Mouse (Mus musculus): Measurements from ENCODE around the gene Gnptg. TPM values are rescaled to one million over a fixed set of nuclear protein-coding genes. Genes with fewer than 3 reads are reported as not detected.

The Gnptg gene
- 10 to 100 TPM; 48.9 to 57.3 (median 52.2) TPM for total RNA-seq (2022)

DNA sequence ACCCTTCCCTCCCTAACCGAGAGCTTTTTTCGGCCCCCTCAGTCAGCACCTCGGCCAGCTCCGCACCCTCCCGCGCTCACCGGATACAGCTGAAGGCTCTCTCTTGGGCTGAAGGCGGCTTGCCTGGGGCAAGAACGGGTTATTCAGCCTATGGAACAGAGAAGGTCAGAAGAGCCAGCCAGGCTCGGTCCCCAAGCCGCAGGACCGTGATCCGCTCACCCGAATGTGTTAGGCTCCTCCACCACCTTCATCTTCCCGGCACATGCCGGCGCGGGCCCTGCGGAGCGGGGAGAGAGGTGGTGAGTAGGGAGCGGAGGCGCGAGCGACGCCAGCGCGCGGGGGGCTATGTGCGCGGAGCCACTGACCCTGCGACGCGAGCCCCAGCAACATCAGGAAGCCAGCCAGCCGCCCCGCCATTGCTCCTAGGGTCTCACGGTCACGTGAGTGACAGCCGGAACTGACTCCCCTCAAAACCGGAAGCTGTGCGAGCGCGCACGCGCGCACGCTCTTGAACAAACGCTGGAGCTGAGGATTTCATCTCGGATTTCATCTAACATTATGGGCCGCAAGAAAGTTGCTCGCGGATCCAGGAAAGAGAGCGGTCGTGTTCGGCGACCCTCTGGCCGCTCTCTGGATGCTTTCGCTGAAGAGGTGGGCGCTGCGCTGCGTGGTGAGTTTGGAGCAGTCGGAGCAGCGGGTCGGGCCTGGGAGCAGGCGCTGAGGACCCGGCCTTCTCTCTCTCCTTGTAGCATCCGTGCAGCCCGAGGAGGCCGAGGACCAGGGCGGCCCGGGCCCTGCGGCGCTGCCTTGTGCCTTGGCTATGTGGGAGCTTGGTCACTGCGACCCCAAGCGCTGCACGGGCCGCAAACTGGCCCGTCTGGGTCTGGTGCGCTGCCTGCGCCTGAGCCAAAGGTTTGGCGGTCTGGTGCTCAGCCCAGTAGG lies at the start of gene Gnptg, which contains the start of gene Tsr3:
Gene Gnptg, minus strand, starts transcription at position 430 of the 942 bp plus-strand sequence.
Gene Tsr3, plus strand, starts transcription at position 476 of the 942 bp plus-strand sequence.
- DNase-seq: peak; percentile 75

DNA sequence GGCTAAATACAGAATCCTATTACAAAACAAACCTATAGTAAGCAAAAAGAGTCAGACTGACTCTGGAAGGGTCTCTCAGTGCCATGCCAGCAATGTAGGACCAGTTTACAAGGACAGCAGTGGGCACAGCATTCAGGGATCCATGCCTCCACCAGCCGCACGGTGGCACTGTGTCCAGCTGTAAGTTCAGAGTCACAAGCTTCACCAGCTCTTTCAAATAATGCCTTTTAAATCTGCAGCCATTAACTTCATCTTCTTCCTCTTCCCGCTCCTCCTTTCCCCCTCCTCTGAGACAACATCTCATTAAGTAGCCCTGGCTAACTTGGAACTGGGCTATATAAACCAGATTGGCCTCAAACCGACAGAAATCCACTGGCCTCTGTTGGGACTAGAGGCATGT lies 48.9 kb upstream of the Gnptg start:
- no peak for DNase-seq

DNA sequence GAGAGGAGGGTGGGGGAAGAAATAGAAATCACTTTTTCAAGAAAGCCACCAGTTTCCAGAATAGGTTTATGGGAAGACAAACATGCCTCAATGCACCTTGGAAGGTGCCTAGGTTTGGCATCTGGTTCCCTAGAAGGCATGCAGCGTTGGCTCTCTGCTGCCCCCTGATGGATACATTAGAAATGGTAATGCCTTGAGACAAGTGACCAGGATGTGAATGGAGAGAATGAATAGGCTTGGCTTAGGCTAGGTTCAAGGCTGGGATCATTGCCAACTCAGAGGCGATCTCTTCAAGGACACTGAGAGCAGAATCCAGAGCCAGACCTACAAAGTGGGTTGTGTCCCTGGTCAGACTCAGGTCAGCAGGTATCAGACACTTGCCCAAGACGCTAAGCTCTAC lies 45.1 kb upstream of the Gnptg start:
- peak; percentile 57 for DNase-seq

DNA sequence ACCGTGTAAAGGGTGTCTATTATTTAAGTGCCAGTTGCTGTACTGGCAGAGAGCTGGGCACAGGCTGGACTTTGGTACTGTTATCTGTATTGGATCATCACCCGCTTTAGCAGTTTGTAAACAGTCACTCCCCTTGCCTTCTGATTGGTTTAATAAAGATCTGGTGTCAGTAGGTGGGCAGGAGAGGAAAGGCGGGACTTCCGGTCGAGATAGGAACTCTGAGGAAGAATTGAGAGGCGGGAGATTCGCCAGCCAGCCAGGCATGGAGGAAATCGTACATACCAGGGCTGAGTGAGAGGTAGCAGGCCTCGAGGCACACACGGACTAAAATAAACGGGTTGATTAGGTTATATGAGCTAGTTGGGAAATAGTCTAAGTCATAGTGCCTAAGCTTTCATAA lies 42.2 kb upstream of the Gnptg start:
- peak; percentile 55 for DNase-seq

DNA sequence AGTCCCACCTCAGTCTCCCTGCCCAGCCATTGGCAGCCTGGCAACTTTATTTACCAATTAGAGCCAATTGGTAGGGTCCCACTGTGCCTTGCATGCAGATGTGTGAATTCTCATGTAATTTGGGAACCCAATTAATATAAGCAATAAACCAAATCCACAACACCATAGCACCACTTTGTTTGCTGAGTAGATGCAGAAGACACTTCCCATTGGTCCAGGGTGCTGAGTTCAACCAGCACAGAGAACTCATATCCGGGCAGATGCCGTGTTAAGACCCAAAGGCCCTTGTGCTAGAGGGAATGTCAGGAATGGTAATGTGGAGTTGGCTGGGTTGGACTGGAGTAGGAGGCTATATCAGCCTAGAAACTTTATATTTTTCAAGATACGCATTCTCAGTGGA lies 35.9 kb upstream of the Gnptg start:
- no peak for DNase-seq

DNA sequence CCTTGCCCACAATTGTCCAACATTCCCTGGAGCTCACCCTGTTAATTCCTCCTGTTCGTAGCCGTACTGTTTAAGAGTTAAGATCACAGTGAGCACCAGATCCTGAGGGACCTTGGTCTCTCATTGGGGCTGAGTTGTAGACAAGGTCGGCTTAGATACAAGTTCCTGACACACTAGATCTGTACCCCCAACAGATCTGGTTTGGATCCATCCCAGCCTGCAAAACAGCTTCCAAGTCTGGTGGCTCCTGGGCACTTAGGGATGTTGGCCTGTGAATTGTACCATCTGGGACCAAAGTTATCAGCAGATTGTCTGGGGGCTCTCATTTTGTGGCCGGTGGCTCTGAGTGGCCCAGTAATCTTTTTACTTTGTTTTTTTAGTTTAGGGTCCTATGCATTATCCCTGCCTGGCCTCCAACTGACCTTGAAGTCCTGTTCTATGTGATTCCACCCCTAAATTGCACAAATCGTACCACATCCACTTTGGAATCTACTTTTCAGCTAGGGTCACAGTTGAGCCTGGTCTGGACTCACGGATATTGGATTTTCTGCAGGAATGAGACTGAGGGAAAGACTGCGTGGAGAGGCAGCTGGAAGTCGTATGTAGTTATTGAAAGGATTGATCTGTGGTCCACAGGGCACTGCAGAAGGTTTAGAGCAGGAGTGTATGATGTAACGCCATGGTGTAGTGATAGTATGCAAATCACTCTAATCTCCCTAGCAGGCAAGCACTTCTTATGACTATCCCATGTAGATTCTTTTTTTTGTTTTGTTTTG lies 34.8 kb upstream of the Gnptg start, which contains the start of gene Ube2i:
Gene Ube2i, minus strand, starts transcription at position 52 of the 776 bp plus-strand sequence.
- DNase-seq: no peak

DNA sequence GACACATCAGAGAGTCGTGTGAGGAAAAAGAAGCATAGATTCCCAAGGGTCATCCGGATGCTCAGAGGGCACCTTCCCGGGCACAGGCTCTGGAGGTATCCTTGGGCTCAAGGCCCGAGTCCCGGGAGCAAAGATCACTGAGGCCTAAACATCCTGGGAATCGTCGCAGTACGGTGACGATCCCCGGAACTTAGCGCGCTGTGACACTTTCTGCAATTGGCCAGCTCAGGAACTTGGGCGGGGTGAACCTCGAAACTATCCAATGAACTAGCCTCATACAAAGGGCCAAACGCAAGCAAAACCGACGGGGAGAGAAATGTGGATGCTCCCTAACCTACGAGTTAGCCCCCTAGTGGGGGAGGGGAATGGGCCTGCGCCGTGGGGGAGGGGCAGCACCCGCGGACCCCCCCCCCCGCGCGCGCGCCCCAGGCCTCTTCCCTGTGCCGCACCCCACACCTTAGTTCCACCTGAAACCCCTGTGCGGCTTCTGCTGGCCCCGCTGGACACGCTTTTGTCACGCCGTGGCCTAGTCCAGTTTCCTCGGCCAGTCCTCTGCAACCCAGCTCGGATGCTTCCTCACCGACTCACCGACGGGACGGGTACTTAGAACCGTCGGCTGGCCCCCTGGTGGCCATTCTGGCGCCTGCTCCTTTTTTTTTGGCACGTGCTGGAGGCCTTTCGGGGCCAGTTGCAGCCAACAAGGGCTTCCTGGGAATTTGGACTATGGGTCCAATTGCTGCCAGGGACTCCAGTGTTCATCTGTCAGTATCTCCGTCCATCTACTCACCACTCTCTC lies 34.0 kb upstream of the Gnptg start:
- peak; percentile 92 for DNase-seq

DNA sequence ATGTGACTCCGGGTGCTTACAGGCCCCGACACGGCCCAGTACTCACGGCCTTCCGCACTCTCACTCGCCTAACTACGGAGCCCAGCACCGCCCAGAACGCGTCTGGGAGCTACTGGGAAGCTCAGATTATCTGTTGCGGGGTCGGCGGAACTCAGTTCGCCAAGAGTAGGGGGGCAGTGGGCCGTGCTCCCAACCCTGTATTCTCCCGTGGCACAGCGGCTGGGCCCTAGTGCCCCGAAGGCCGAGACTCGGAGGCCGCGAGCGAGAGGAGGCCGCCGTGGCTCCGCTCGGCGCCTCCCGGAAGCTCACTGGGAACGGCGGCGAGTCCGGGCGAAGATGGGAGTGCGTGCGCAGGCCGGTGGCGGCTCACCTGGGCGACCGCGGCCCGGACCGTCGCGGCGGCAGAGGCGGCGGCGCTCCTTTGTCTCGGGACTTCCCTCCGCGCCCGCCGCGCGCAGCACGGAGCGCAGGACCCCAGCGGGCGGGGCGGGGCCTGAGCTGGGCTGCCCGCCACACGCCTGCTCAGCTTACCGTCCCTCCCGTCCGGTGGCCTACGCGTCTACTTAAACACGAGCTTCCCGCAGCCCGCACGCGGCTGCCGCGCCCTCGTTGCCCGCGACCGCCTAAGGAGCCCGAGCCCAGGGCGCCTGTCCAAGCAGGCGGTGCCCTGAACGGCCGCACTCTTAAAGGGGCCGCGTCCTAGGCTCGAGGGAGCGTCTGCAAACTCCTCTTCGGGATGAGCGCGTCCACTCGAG lies 33.2 kb upstream of the Gnptg start:
- peak; percentile 84 for DNase-seq

DNA sequence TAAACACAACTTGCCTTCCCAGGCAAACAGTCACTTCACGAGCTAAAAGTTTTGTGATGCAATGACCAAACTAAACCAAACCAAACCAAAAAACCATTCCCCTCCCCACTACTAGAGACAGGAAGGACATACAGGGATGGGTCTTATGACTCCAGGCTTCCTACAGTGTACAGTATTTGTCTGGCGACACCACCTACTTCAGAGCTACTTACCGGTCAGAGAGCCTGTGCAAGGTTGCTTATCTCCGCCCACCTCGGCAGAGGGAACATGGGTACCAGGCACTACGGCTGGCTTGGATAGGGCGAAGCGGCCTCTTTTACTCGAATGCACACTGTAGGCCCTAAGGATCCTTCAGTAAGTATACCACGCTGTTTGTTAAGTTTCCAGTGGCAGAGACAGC lies 32.4 kb upstream of the Gnptg start:
- DNase-seq: no peak

DNA sequence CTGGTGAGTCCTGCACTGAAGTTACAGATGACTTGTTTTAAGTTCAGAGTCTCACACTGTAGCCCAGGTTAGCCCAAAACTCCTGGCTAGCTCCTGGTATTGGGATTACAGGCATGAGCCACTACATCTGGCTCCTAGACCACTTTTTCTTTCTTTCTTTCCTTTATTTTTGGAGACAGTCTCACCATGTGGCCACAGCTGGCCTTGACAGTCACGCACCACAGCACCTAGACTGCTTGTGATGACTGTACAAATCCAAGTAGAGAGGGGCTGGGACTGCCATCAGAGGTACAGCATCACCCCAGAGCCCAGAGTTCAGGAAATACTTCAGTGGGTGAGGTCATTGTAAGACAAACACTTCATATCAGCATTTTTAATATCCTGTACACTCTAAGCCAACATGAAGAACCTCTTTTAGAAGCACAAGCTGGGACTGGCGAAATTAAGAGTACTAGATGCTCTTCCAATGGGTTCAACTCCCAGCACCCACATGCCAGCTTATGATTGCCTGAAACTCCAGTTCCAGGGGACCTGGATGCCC lies 30.9 kb upstream of the Gnptg start:
- no peak for DNase-seq

DNA sequence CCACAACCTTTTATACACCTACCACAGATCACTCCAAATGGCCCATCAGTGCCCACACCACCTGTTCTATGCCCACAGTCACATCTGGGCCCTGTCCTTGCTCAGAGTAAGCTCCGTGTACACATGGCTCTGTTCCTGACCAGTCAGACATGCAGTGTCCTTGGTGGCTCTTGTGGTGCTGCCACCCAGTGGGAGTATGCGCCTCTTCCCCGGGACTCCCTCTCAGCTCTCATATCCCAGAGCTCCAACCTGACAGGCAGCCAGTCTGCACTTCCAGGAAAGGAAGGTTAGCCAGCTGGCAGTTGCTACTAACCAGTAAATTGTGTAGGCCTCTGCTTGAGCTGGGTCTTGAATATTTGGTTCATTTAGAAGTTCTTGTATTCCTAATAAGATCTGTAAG lies 24.5 kb upstream of the Gnptg start:
- peak; percentile 75 for DNase-seq

DNA sequence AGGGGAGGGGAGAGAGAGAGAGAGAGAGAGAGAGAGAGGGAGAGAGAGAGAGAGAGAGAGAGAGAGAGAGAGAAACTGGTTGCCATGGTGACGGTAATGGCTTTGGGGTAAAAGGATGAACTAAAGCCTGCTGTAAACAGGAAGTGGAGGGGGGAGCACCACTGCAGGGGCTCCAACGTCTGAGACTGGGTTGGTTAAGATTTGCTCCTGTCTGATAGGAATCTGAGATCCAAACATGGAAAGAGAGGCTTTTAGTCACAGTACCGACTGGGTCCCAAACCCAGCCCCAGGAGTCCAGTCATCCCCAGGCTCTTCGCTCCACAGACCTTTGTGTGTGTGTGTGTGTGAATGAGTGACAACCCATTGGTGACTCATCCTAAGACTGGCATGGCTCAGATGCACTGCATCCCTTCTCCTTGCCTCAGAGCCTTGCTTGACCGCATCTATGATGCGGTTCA lies 17.9 kb upstream of the Gnptg start:
- DNase-seq: no peak

DNA sequence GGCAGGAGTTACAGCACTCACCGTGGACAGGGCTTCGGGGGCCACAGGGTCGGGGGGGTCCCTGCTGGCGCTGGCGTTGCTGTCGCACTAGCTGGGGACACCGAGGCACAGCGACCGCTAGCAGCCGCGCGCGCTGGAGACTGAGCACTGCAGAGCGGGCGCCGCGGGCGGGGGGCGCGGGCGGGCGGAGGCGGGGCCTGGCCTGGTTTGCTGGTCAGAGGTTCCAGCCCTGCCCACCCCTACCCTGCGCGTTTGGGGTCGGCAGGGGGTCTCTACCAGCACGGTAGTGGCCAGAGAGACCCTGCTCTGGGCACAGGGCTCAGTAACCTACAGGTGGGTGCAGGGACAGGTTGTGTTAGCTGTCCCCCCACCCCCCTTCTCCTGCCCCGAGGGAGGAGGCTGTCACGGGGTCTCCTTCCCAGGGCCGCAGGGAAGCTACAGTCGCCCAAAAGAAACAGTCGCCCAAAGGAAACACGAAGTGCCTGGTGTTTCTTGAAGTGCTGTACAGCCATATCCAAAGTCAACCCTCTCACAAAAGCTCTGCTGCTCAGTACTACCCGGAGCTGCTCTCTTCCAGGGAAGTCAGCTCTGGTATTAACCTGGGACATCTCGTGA lies 16.3 kb upstream of the Gnptg start, which contains the start of gene Baiap3:
Gene Baiap3, minus strand, starts transcription at position 225 of the 615 bp plus-strand sequence.
- no peak for DNase-seq

DNA sequence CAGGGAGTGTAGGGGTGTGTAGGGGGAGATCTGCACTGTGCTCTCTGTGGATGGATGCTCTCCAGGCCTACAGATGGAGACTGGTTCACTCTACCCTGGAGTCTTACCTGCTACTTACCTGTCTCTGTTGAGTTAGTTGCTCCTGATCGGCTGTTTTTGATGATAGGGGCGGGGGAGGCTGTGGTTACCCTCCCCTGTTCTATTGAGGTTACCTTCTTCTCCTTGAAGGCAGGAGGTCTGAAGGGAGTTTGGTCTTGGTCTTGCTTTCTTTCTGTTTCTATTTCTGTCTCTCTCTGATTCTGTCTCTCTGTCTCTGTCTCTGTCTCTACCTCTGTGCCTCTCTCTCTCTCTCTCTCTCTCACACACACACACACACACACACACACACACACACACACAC lies 15.2 kb upstream of the Gnptg start:
- DNase-seq: no peak

DNA sequence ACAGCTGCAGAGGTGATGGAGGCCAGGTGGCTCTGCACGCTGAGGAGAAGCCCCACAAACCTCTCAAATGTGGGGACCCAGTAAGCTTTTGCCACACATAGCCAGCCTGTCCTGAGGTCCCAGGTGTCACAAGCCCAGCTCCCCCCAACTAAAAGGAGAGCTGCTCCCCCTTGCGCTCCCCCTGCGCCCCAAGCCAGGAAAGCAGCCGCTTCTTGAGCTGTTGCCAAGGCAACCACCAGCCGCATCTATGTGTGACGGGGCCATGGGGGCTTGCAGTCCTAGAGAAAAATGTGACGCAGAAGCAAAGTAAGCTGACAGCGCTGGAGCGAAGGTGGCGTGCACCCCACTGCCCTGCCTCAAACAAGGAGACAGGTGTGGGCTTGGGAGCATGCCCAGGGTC lies 13.8 kb upstream of the Gnptg start:
- no peak for DNase-seq

DNA sequence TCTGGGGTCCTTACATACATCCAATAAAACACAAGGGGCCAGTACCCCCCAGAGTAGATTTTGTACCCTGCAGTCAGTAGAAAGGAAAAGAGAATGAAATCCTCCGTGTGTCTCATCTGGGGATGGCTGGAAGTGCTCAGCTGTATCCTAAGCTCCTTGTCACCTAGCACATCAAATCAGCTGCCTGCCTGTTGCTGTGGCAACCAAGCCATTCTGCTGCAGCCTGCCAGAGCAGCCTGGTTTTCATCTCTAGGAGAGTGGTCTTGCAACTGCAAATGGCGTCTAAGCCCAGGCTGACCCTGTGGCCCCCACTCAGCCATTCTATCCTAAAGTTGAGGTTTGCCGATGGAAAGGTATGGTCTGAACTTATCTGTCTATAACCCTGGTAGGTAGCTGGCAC lies 12.7 kb upstream of the Gnptg start:
- DNase-seq: no peak

DNA sequence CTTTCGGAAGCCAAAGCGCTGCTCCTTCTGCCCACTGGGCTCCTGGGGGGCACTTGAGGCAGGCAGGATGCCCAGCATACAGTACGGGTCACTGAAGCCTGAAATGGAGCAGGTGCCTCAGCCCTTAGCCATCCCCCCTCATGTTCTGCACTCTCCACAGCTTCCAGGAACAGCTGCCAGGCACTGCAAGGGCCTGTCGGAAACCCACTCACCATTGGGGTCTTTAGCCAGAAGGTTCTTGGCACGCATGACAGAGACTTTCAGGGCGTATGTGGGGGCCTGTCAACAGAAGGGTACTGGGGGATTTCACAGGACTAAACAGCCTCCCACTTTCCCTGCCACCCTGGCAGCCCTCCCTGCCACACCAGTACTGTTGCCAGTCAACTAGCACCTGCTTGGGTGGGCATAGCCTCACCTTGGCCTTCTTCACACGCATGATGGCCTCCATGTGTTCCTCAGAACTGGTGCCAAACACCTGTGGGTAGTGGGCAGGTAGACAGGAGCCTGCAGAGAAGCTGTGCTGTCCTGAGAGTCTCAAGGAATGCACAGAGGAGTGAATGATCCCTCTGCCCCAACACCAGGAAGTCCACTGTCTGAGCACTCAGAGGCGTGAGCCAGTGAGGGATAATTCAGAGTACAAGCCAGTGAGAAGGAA lies 10.4 kb upstream of the Gnptg start:
- no peak for DNase-seq

DNA sequence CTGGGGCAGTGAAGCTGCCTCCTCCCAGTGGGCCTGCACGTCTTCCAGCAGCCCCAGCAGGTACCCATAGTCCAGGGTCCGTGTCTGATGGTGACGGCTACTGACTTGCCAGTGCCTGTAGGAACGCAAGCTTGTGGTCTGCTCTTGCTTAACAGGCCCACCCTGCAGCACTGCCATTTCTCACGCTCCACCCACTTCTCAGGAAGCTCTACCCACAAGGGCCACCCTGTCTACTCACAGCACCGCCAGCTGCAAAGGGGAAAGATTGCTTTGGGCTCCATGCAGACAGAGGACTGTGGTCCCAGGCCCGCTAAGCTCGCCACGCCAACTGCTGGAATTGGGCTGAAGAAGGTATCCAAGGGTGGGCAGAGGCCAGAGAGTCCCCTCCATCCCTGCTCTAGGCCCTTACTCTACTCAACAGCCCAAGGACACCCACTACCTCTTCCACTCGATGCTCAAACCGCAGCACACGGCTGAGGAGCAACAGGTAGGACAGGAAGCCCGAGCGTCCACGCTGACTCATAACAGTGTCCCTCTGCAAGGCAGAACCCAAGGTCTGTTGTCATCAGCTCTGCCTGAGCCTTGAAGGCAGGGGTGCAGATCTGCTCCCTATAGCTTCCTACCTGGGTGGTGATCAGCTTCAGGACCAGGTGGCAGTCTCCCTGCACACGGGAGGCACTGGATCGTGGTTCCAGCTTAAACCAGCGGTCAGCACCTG lies 8.3 kb upstream of the Gnptg start:
- DNase-seq: no peak

DNA sequence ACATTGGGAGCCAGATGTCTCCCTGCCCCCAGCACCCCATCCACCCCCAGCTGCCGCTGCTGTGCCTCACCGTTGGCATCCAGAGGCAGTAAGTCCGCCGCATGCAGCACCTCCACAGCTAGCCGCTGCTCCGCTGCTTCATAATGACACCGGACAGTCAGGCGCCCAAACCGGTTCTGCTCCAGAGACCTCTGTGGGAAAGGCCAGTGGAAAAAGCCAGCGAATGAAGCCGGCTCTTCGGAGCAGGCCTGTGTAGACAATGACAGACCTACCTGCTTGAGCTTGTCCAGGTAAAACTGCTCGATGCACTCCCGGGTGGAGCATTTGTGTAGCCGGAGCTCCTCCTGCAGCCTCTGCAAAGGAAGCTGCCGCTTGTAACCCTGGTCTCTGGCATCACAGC lies 4.3 kb upstream of the Gnptg start:
- no peak for DNase-seq

Data from adrenal gland, adult 8-10 months (tissue).